Mouse (Mus musculus) lung, postnatal 36 days (tissue): Measurements from ENCODE around the gene Spata32.

Source experiments
- DNase-seq: peaks from one replicate; pipeline ENCODE4 v3.0.0; 2022; ENCODE audit warnings: mixed read lengths

Gene Spata32

GRCm38 (mm10) chr11:103198911-103199803 is 19.1 kb downstream of the Spata32 start:
- DNase-seq = peak; percentile 42

DNA sequence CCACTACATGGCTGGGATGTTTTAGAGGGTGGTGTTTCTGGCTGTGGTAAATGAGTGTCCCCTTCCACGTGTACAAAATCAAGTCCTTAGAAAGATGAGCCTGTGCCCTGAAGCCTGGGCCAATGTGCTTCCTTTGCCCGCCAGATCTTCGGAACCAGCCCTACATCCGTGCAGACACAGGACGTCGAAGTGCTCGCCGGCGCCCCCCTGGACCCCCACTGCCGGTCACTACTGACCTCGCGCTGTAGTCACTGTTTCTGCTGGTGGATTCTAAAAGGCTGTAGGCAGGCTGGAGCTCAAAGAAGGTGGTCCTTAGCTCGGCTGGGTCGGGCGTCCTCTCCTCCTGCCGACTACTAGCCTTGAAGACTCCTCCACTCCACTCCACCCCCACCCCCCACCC is 19.9 kb downstream of the Spata32 start:
- DNase-seq = no peak

DNA sequence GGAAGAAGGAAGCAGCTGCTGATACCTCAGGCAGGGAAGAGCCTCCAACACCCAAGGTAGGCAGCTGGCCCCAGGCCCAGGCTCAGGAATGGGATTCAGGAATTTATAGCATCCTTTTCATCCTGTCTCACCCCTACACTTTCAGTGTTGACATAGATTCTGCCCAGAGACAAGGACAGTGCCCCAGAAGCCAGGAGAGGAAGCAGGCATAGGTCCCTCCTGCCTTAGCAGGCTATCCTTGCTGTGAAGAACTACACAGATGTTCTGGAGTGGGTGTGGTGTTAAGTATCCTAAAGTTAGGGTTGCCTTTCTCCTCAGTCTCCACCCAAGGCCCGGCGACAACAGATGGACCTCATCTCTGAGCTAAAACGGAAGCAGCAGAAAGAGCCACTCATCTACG is 20.9 kb downstream of the Spata32 start:
- no peak for DNase-seq

DNA sequence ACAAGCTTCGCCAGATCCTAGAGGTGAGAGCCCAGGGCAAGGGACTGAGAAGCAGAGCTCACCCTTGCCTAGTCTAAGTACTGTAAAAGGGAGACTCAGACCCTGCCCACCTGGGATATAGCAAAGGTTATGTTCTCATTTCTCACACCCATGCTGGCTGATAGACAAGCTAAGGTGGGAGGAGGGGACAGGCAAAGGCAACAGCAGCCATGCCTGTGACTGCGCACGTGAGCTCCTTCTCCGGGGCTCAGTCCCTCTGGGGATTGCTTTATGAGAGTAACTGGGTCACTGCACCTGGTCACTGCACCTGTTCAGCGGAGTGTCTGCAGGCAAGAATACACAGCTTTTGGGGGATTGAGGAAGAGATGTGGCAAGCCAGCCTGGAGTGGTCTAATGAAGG is 22.6 kb downstream of the Spata32 start:
- no peak for DNase-seq

DNA sequence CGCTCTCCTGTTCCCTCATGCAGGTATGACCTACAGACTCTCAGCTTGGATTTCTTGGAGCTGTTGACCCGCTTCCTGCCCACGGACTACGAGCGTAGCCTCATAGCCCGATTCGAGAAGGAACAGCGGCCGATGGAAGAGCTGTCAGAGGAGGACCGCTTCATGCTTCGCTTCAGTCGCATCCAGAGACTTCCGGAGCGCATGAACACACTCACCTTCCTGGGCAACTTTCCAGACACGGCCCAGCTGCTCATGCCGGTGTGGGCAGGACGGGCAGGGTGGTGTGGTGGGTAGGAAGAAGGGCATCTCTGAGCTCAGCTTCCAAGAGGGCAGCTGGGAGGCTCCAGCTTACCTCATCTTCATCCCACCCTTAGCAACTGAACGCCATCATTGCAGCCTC is 23.0 kb downstream of the Spata32 start:
- no peak for DNase-seq

- no peak for DNase-seq
Observed at GRCm38 (mm10) chr11:103193825-103194168, 24.4 kb downstream of the Spata32 start.

DNA sequence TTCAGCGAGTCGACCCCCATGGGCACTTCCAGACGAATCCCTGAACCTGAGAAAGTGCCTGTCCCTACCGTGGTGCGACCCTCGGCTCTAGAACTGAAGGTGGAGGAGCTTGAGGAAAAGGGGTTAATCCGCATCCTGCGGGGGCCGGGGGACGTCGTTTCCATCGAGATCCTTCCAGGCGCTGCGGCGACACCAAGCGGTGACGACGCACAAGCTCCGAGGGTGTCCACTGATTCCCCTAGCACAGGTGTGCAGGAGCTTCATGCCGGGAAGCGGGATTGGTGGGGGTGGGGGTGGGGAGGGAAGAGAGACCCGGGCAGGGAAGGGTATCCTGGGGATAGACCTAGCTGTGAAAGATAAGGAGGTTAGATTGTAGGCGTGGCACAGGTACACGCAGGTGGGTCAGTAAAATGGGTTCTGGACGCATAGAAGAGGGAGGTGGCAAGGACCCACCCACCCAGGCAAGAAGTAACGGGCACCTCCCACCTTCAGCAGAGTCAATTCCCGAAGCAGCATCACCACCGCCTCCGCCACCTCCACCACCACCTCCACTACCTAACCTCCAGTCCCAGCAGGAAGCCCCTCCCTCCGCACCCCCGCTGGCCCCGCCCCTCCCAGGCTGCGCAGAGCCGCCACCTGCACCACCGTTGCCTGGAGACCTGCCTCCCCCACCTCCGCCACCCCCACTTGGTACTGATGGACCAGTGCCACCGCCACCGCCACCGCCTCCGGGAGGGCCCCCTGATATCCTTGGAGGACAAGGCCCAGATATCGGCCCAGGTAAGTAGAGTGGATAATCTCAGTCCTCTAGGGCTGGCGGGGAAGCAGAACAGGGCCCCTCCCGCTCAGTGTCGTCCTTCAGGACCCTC is 25.0 kb downstream of the Spata32 start:
- DNase-seq = no peak

GRCm38 (mm10) chr11:103192230-103192955 is 25.8 kb downstream of the Spata32 start:
- no peak for DNase-seq

- peak; percentile 78 for DNase-seq
Observed at GRCm38 (mm10) chr11:103184891-103185290, 33.3 kb downstream of the Spata32 start.

DNA sequence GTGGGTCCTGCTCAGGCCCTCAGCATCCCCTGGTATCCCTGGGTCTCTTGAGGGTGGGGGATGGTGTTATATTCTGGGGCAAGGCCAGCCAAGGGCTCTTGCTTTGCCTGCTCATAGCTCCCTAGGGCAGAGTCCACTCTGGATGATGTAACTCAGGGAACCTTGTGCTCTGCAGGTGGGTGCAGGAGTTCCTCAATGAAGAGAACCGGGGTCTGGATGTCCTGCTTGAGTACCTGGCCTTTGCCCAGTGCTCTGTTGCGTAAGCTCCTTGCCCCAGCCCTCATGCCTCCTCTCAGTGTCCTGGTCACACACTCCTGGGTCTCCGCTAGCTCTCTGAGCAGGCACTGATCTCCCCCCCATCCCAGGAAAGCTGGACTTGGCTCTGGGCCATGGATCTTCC is 36.3 kb downstream of the Spata32 start:
- DNase-seq = no peak

- no peak for DNase-seq
Observed at GRCm38 (mm10) chr11:103181349-103181748, 36.9 kb downstream of the Spata32 start.

DNA sequence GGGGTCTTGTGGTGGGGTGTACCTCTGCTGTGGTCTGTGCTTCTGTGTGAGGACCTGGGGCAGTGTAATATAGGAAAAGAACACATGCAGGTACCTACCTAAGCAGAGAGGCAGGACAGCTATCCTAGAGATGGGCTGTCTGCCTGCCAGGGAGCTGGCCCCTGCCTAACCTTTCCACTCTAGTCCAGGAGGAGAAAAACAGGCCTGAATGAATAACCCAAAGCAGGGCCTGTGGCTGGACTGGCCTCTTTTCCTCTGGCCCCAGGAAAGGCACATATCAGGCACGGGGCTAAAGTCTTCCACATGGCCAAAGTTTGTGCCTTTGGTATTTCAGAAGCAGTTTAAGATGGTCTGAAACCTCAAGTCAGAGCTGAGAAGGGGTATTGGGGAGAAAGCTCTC is 37.8 kb downstream of the Spata32 start:
- DNase-seq = no peak

DNA sequence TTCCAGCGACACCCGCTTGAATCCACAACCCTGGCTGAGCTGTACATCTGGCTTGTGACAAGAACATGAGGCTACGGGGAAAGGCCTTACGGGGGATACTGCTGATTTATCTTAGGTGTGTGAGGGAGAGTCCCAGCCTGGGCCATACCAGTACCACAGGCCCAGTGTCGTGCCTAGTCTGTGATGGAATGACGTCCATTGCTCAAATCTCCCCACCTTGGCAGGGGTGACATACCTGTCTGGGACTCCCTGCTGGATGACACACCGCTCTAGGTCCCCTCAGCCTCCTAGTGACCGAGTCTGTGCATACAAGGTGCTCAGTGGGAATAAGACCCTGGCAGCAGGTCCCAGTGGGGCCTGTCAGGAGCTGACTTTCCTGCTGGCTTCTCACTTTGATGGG is 39.5 kb downstream of the Spata32 start:
- DNase-seq = no peak

DNA sequence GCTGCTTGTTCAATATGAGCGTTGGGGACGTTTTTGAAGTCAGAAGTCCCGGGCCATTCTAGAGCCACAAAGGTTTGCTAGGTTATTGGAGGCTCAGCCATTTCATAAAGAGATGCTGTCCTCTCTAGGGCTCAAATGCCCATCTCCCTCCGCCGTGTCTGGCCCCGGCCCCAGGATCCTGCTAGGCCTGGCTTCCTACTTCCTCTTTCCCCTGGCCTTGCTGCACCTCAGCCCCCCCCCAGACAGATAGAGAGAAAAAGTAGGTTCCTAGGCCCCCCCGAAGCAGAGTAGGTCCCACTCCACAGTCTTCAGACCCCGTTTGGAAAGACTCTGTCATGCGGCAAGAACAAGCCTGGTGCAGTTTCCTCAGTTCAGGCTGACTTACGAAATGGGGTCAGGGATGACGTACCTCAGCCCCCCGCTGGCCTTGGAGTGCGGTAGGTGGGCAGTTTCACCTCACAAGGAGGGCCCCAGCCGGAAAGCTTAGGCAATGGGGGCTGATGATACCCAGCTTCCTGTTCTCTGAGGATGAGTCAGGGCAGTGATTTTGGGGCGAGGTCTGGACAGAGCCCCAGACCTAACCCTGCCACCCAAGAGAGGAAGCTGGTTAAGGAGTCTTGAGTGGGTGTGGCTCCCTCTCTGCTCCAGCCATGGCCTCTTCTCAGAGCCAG is 40.3 kb downstream of the Spata32 start:
- DNase-seq = peak; percentile 67

- DNase-seq = no peak
Observed at GRCm38 (mm10) chr11:103177216-103177615, 41.0 kb downstream of the Spata32 start.

- DNase-seq = no peak
Observed at GRCm38 (mm10) chr11:103176510-103176909, 41.7 kb downstream of the Spata32 start.

DNA sequence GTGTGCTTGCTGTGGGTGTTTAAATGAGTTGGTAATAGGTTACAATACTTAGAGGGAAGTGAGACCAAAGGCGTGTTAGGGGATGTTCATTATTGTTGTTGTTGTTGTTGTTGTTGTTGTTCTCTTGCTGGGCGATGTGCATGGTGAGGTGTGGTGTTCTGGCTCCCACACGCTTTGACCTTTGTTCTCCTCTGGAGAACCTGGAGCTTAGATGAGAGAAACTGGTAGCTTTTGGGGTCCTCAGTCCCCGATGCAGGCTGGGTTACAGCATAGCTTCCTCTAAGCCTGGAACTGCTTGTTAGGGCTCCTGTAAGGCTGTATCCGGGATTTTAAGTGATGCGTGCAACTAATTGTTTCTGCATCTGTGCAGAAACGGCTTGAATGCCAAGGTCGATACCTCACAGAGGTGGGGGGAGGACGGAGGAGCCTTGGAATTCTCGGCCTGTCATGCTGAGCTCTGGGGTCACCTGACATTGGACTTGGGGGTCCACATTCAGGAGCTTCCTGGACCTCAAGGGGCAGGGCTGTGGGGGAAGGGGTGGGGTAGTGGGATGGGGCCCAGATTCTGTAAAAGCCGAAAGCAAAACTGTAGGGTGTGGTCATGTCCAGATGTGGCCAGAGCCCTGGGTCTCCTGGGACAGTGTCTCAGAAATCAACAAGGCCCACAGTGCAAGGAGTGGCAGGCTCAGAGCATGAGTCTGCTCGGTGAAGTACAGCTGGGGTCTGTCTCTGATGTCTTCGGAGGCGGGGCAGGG is 42.4 kb downstream of the Spata32 start:
- no peak for DNase-seq

DNA sequence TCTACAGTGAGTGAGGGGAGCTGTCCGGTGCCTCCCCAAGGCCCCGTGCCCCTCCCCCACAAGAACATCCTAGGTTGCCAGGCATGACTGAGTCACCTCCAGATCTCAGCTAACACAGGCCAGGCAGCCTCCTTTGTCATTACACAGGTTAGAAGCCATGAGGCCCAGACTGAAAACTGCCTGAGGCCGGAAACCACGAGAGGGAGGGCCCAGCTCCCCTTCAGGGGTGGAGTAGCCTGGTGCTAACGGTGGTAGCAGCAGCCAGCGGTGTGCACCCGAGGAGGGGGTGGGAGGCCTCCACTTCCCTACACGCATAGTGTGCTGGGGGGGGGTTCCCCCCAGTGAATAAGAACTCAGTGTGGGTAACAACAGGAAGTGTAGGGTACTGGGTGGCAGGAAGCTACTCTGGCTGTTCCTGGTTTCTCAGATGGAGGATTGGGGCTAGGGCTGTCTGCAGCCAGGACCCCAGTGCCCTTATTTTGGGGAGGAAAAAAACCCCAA is 43.3 kb downstream of the Spata32 start:
- DNase-seq = peak; percentile 83

- no peak for DNase-seq
Observed at GRCm38 (mm10) chr11:103174411-103174832, 43.8 kb downstream of the Spata32 start.

GRCm38 (mm10) chr11:103173771-103174344 is 44.4 kb downstream of the Spata32 start:
- no peak for DNase-seq
